Mouse (Mus musculus): ENCODE measurements around the gene Slc11a2.

DNA sequence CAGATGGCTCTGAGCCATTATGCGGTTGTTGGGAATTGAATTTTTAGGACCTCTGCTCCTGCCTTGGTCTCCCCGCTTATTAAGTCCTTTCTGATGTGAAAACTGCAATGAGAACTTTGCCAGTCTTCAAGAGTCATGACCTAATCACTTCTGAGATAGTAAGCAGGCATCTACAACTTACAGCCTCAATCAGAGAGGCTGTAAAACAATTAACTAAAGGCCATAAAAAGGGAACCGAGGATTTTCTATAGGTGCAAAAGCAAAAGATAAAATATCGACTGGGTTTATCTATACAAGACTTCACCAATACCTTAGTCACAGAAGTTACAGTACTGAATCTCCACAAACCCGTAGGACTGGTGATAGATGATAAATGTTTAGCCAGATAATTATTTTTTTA is 69.0 kb downstream of the Slc11a2 start:
- no peak for TF ChIP-seq CTCF (IDR thresholded peaks at IDR 0.05; ENCODE audit: borderline replicate concordance, insufficient read depth, low read depth, low read length)
- TF ChIP-seq POLR2A (IDR thresholded peaks at IDR 0.05; ENCODE audit: borderline replicate concordance, insufficient read depth, low read length): no peak
